Mouse (Mus musculus): ENCODE data around the gene Gm4792. TPM values are rescaled to one million over a fixed set of nuclear protein-coding genes. Genes with fewer than 3 reads are reported as not detected.

The Gm4792 gene
- polyA plus RNA-seq (2015; fragmentation: Nextera tagmentation; extraction: Ambion mirVana) = not detected in 2 replicates

- Histone ChIP-seq H3K36me3 (ENCODE audit: control insufficient read depth, insufficient read depth) (no peaks in the 10 kb centered on the region), H3K9me3 (replicated peaks; ENCODE audit: control insufficient read depth, low read length) (no peaks in the 10 kb centered on the region), H3K4me3 (ENCODE audit: low read depth, low read length) (no peak within 1 kb of the TSS), H3K9ac (ENCODE audit: low read depth, low read length) (no peak within 1 kb of the TSS), H3K4me2 (ENCODE audit: low read depth, low read length) (no peak within 1 kb of the TSS), H3K27ac (ENCODE audit: low read length) (no peak within 1 kb of the TSS), H3K27me3 (ENCODE audit: control insufficient read depth, insufficient read depth, low read depth, low read length) (no peaks in the 10 kb centered on the region), H3K4me1 (ENCODE audit: control insufficient read depth, low read depth, low read length) (no peaks in the 10 kb centered on the region)
- ATAC-seq (ENCODE audit: low read depth) = no peak
- 65% methylated on average over 3 of the region's 3 CpGs for WGBS (ENCODE audit: insufficient replicate concordance)
Observed at GRCm38 (mm10) chr10:94298471-94298870, at the start of gene Gm4792. Gm4792 (minus strand) TSS chr10:94298703.

GRCm38 (mm10) chr10:94347959-94348358 is 49.5 kb upstream of the Gm4792 start:
- 79% methylated on average over 10 of the region's 10 CpGs for WGBS (ENCODE audit: insufficient replicate concordance)

GRCm38 (mm10) chr10:94347296-94347695 is 48.8 kb upstream of the Gm4792 start:
- no peak for ATAC-seq (ENCODE audit: low read depth)
- no peaks in the 10 kb centered on the region for H3K4me1 ChIP-seq (ENCODE audit: control insufficient read depth, low read depth, low read length)
- H3K36me3 ChIP-seq (ENCODE audit: control insufficient read depth, insufficient read depth) = no peaks in the 10 kb centered on the region
- H3K27me3 ChIP-seq (ENCODE audit: control insufficient read depth, insufficient read depth, low read depth, low read length) = no peaks in the 10 kb centered on the region
- H3K27ac ChIP-seq (ENCODE audit: low read length) = no peak overlapping the region
- no peak overlapping the region for H3K4me2 ChIP-seq (ENCODE audit: low read depth, low read length)
- no peaks in the 10 kb centered on the region for H3K9me3 ChIP-seq (replicated peaks; ENCODE audit: control insufficient read depth, low read length)
- WGBS (ENCODE audit: insufficient replicate concordance) = 72% methylated on average over 10 of the region's 10 CpGs
- no peak overlapping the region for H3K4me3 ChIP-seq (ENCODE audit: low read depth, low read length)
- H3K9ac ChIP-seq (ENCODE audit: low read depth, low read length) = no peak overlapping the region

More at GRCm38 (mm10) chr10:94347959-94348358, 49.5 kb upstream of the Gm4792 start:
- Histone ChIP-seq H3K9ac (ENCODE audit: low read depth, low read length) (no peak overlapping the region), H3K4me2 (ENCODE audit: low read depth, low read length) (no peak overlapping the region), H3K9me3 (replicated peaks; ENCODE audit: control insufficient read depth, low read length) (no peaks in the 10 kb centered on the region), H3K36me3 (ENCODE audit: control insufficient read depth, insufficient read depth) (no peaks in the 10 kb centered on the region), H3K4me3 (ENCODE audit: low read depth, low read length) (no peak overlapping the region), H3K4me1 (ENCODE audit: control insufficient read depth, low read depth, low read length) (no peaks in the 10 kb centered on the region), H3K27me3 (ENCODE audit: control insufficient read depth, insufficient read depth, low read depth, low read length) (no peaks in the 10 kb centered on the region), H3K27ac (ENCODE audit: low read length) (no peak overlapping the region)
- no peak for ATAC-seq (ENCODE audit: low read depth)

- Histone ChIP-seq H3K9ac (ENCODE audit: low read depth, low read length) (no peak overlapping the region), H3K4me1 (ENCODE audit: control insufficient read depth, low read depth, low read length) (no peaks in the 10 kb centered on the region), H3K4me2 (ENCODE audit: low read depth, low read length) (no peak overlapping the region), H3K9me3 (replicated peaks; ENCODE audit: control insufficient read depth, low read length) (no peaks in the 10 kb centered on the region), H3K27me3 (ENCODE audit: control insufficient read depth, insufficient read depth, low read depth, low read length) (no peaks in the 10 kb centered on the region), H3K36me3 (ENCODE audit: control insufficient read depth, insufficient read depth) (no peaks in the 10 kb centered on the region), H3K4me3 (ENCODE audit: low read depth, low read length) (no peak overlapping the region), H3K27ac (ENCODE audit: low read length) (no peak overlapping the region)
- WGBS (ENCODE audit: insufficient replicate concordance) = 71% methylated on average over 7 of the region's 7 CpGs
- ATAC-seq (ENCODE audit: low read depth) = no peak
Observed at GRCm38 (mm10) chr10:94346596-94346995, 48.1 kb upstream of the Gm4792 start.

- no peak for ATAC-seq (ENCODE audit: low read depth)
- H3K36me3 ChIP-seq (ENCODE audit: control insufficient read depth, insufficient read depth) = no peaks in the 10 kb centered on the region
- H3K4me3 ChIP-seq (ENCODE audit: low read depth, low read length) = no peak overlapping the region
- no peak overlapping the region for H3K9ac ChIP-seq (ENCODE audit: low read depth, low read length)
- H3K9me3 ChIP-seq (replicated peaks; ENCODE audit: control insufficient read depth, low read length) = no peaks in the 10 kb centered on the region
- 49% methylated on average over 7 of the region's 7 CpGs for WGBS (ENCODE audit: insufficient replicate concordance)
- H3K4me2 ChIP-seq (ENCODE audit: low read depth, low read length) = no peak overlapping the region
- H3K4me1 ChIP-seq (ENCODE audit: control insufficient read depth, low read depth, low read length) = no peaks in the 10 kb centered on the region
- H3K27me3 ChIP-seq (ENCODE audit: control insufficient read depth, insufficient read depth, low read depth, low read length) = no peaks in the 10 kb centered on the region
- no peak overlapping the region for H3K27ac ChIP-seq (ENCODE audit: low read length)
Observed at GRCm38 (mm10) chr10:94345509-94346252, 47.2 kb upstream of the Gm4792 start.

- no peak overlapping the region for H3K4me3 ChIP-seq (ENCODE audit: low read depth, low read length)
- ATAC-seq (ENCODE audit: low read depth) = peak; percentile 41; the same call in 1 of the 2 replicates
- no peak overlapping the region for H3K9ac ChIP-seq (ENCODE audit: low read depth, low read length)
- no peaks in the 10 kb centered on the region for H3K9me3 ChIP-seq (replicated peaks; ENCODE audit: control insufficient read depth, low read length)
- WGBS (ENCODE audit: insufficient replicate concordance) = 38% methylated on average over 22 of the region's 22 CpGs
- H3K36me3 ChIP-seq (ENCODE audit: control insufficient read depth, insufficient read depth) = no peaks in the 10 kb centered on the region
- H3K4me1 ChIP-seq (ENCODE audit: control insufficient read depth, low read depth, low read length) = no peaks in the 10 kb centered on the region
- no peaks in the 10 kb centered on the region for H3K27me3 ChIP-seq (ENCODE audit: control insufficient read depth, insufficient read depth, low read depth, low read length)
- H3K27ac ChIP-seq (ENCODE audit: low read length) = no peak overlapping the region
- H3K4me2 ChIP-seq (ENCODE audit: low read depth, low read length) = no peak overlapping the region
Observed at GRCm38 (mm10) chr10:94344631-94345417, 46.3 kb upstream of the Gm4792 start.

- Histone ChIP-seq H3K4me3 (ENCODE audit: low read depth, low read length) (no peak overlapping the region), H3K4me1 (ENCODE audit: control insufficient read depth, low read depth, low read length) (no peaks in the 10 kb centered on the region), H3K9me3 (replicated peaks; ENCODE audit: control insufficient read depth, low read length) (no peaks in the 10 kb centered on the region), H3K4me2 (ENCODE audit: low read depth, low read length) (no peak overlapping the region), H3K36me3 (ENCODE audit: control insufficient read depth, insufficient read depth) (no peaks in the 10 kb centered on the region), H3K27ac (ENCODE audit: low read length) (no peak overlapping the region), H3K9ac (ENCODE audit: low read depth, low read length) (no peak overlapping the region), H3K27me3 (ENCODE audit: control insufficient read depth, insufficient read depth, low read depth, low read length) (no peaks in the 10 kb centered on the region)
- 73% methylated on average over 7 of the region's 7 CpGs for WGBS (ENCODE audit: insufficient replicate concordance)
- no peak for ATAC-seq (ENCODE audit: low read depth)
Observed at GRCm38 (mm10) chr10:94343581-94343980, 45.1 kb upstream of the Gm4792 start.

- WGBS (ENCODE audit: insufficient replicate concordance) = 59% methylated on average over 7 of the region's 7 CpGs
- no peak for ATAC-seq (ENCODE audit: low read depth)
Observed at GRCm38 (mm10) chr10:94342256-94342655, 43.8 kb upstream of the Gm4792 start.

GRCm38 (mm10) chr10:94341501-94341900 is 43.0 kb upstream of the Gm4792 start:
- Histone ChIP-seq H3K27ac (ENCODE audit: low read length) (no peak overlapping the region), H3K9ac (ENCODE audit: low read depth, low read length) (no peak overlapping the region), H3K4me3 (ENCODE audit: low read depth, low read length) (no peak overlapping the region), H3K36me3 (ENCODE audit: control insufficient read depth, insufficient read depth) (no peaks in the 10 kb centered on the region), H3K27me3 (ENCODE audit: control insufficient read depth, insufficient read depth, low read depth, low read length) (no peaks in the 10 kb centered on the region), H3K4me2 (ENCODE audit: low read depth, low read length) (no peak overlapping the region), H3K9me3 (replicated peaks; ENCODE audit: control insufficient read depth, low read length) (no peaks in the 10 kb centered on the region), H3K4me1 (ENCODE audit: control insufficient read depth, low read depth, low read length) (no peaks in the 10 kb centered on the region)
- ATAC-seq (ENCODE audit: low read depth) = no peak
- WGBS (ENCODE audit: insufficient replicate concordance) = 59% methylated on average over 17 of the region's 17 CpGs

More at GRCm38 (mm10) chr10:94342256-94342655, 43.8 kb upstream of the Gm4792 start:
- Histone ChIP-seq H3K4me1 (ENCODE audit: control insufficient read depth, low read depth, low read length) (no peaks in the 10 kb centered on the region), H3K9ac (ENCODE audit: low read depth, low read length) (no peak overlapping the region), H3K9me3 (replicated peaks; ENCODE audit: control insufficient read depth, low read length) (no peaks in the 10 kb centered on the region), H3K4me3 (ENCODE audit: low read depth, low read length) (no peak overlapping the region), H3K4me2 (ENCODE audit: low read depth, low read length) (no peak overlapping the region), H3K27ac (ENCODE audit: low read length) (no peak overlapping the region), H3K27me3 (ENCODE audit: control insufficient read depth, insufficient read depth, low read depth, low read length) (no peaks in the 10 kb centered on the region), H3K36me3 (ENCODE audit: control insufficient read depth, insufficient read depth) (no peaks in the 10 kb centered on the region)

Measured in liver, embryonic 16.5 days (tissue).